Mouse (Mus musculus) limb, embryonic 14.5 days (tissue): Measurements from ENCODE around the gene Zfp113. TPM values are rescaled to one million over a fixed set of nuclear protein-coding genes. Genes with fewer than 3 reads are reported as not detected.

Source experiments
- ATAC-seq: fragments of 200-750 bp; cut with Nextera tagmentation; 2 replicates; pipeline ENCODE4 v1.8.0; 2017; ENCODE audit warnings: low read depth, moderate number of reproducible peaks, moderate TSS enrichment; ENCODE audit not compliant: low FRiP score
- DNase-seq: peaks from one replicate; pipeline ENCODE4 v3.0.0-alpha.2; 2015; ENCODE audit warnings: low spot score
- H3K27ac ChIP-seq: fragments of 300-500 bp; sonication (generic); replicated peaks from 2 replicates; pipeline ENCODE4 v1.5.1; 2014; ENCODE audit warnings: low read depth, mild to moderate bottlenecking, low read length, moderate library complexity, mixed read lengths
- H3K27me3 ChIP-seq: fragments of 300-500 bp; sonication (generic); 2 replicates; pipeline ENCODE4 v1.6.1; 2014; ENCODE audit warnings: low read length, mixed read lengths; ENCODE audit not compliant: control insufficient read depth, insufficient read depth
- H3K36me3 ChIP-seq: fragments of 300-500 bp; sonication (generic); 2 replicates; pipeline ENCODE4 v1.6.1; 2014; ENCODE audit warnings: mild to moderate bottlenecking, low read length, moderate library complexity, mixed read lengths; ENCODE audit not compliant: control insufficient read depth, insufficient read depth
- H3K4me1 ChIP-seq: fragments of 300-500 bp; sonication (generic); 2 replicates; pipeline ENCODE4 v1.6.1; 2014; ENCODE audit warnings: antibody characterized with exemption, low read length, mixed read lengths; ENCODE audit not compliant: control insufficient read depth, insufficient read depth
- H3K4me2 ChIP-seq: fragments of 300-500 bp; sonication (generic); replicated peaks from 2 replicates; pipeline ENCODE4 v1.6.1; 2014; ENCODE audit warnings: low read depth, mild to moderate bottlenecking, low read length, moderate library complexity; ENCODE audit not compliant: severe bottlenecking
- H3K4me3 ChIP-seq: fragments of 300-500 bp; sonication (generic); replicated peaks from 2 replicates; pipeline ENCODE4 v1.5.1; 2014; ENCODE audit warnings: low read length
- H3K9ac ChIP-seq: fragments of 300-500 bp; sonication (generic); 2 replicates; pipeline ENCODE4 v1.6.1; 2014; ENCODE audit warnings: mild to moderate bottlenecking, low read depth, low read length, moderate library complexity; ENCODE audit not compliant: severe bottlenecking
- H3K9me3 ChIP-seq: fragments of 300-500 bp; sonication (generic); 2 replicates; pipeline ENCODE4 v1.6.1; 2016; ENCODE audit warnings: low read length; ENCODE audit not compliant: control insufficient read depth
- POLR2A ChIP-seq: fragments of 200-500 bp; IDR thresholded peaks from 2 replicates; pipeline ENCODE4 v1.8.0; 2012; ENCODE audit warnings: inconsistent platforms, mild to moderate bottlenecking, moderate library complexity, borderline replicate concordance; ENCODE audit not compliant: insufficient read depth, insufficient read length; ENCODE audit errors: extremely low read depth
- WGBS: fragments of 180-500 bp; shearing (Covaris S2); extraction: QIAGEN DNeasy Blood & Tissue Kit; methylation state at CpG from one replicate; pipeline ENCODE4 v1.1.7; 2014; 5-methylcytosine and 5-hydroxymethylcytosine counted together
- polyA plus RNA-seq, 2 experiments: library from polyadenylated mRNA; depleted of rRNA in 1 of 2; stranded (reverse) in 1 of 2; unstranded in 1 of 2; fragments of >200 nt; fragmentation: Nextera tagmentation in 1 of 2; extraction: Ambion mirVana in 1 of 2; gene quantifications; 2 replicates each; pipeline versions ENCODE4 v1.2.1 to v1.2.3; 2012 to 2014

Gene Zfp113
- polyA plus RNA-seq, 2 experiments: 5.2 to 11.3 TPM

DNA sequence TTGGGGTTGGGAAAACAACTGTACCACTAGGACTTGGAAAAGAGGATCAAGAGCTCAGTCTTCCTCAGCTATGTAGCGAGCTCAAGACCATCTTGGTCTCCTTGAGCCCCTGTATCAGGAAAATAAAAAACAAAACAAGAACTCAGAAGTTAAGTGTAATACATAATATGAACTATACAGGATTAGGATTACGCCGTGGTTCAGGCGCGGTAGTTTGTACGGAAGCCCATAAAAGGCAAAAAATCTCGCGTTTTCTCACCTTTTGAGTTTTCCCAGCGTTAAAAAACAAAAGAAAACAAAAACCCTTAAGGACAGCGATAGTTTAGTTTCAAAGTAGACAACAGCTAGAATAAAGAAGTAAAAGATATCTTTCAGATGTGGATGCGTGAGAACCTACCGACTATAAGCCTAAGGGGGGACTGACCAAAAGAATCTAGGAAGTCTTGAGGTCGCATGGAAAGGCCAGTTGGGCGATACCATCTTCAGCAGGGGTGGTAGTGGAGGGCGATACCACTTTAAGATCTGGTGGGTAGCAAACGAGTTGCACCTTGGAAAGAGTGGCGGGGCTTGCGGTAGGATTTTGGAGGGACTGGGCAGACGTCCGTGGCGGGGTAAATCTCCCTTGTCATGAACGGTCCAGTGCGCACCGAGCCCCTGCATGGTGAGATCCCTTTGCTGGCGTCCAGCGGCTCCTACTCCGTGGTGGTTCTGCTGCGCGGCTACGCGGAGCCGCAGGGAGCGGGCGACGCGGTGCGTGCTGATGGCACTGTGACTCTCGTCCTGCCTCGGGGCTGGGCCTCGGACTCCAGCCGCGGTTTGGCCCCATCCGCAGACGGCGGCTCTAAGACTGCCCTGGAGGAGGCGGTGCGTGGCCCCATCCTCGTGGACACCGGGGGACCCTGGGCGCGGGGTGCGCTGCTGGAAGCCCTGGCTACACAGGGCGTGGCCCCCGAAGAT, 38.5 kb upstream of the Zfp113 start, which contains the start of gene Mblac1:
Gene Mblac1 (plus strand): TSS at position 544 of the 957 bp plus-strand sequence.
- H3K9ac ChIP-seq: peak within 1 kb of the TSS; percentile 91
- H3K27ac ChIP-seq: peak within 1 kb of the TSS; percentile 85
- peaks cover 11% of the 10 kb centered on the region; the same call in 1 of the 2 replicates for H3K4me1 ChIP-seq
- ATAC-seq (peak; percentile 76), DNase-seq (peak; percentile 86)
- no peak for TF ChIP-seq POLR2A
- H3K36me3 ChIP-seq: peaks cover 30% of the 10 kb centered on the region
- H3K9me3 ChIP-seq: no peaks in the 10 kb centered on the region
- 7% methylated on average over 44 of the region's 54 CpGs for WGBS
- H3K4me3 ChIP-seq: peak within 1 kb of the TSS; percentile 74
- H3K4me2 ChIP-seq: peak within 1 kb of the TSS; percentile 92
- H3K27me3 ChIP-seq: no peaks in the 10 kb centered on the region

GRCm38 (mm10) chr5:138187661-138188306, 32.2 kb upstream of the Zfp113 start:
- Histone ChIP-seq H3K4me3 (peak overlapping the region; percentile 52), H3K9me3 (no peaks in the 10 kb centered on the region), H3K9ac (peak overlapping the region; percentile 85), H3K4me2 (peak overlapping the region; percentile 84), H3K36me3 (peaks cover 42% of the 10 kb centered on the region), H3K27ac (no peak overlapping the region; the same call in 1 of the 2 replicates), H3K4me1 (peaks cover 13% of the 10 kb centered on the region), H3K27me3 (no peaks in the 10 kb centered on the region)
- DNase-seq (peak; percentile 89), ATAC-seq (peak; percentile 79)
- 0% methylated on average over 10 of the region's 10 CpGs for WGBS
- TF ChIP-seq POLR2A: no peak

DNA sequence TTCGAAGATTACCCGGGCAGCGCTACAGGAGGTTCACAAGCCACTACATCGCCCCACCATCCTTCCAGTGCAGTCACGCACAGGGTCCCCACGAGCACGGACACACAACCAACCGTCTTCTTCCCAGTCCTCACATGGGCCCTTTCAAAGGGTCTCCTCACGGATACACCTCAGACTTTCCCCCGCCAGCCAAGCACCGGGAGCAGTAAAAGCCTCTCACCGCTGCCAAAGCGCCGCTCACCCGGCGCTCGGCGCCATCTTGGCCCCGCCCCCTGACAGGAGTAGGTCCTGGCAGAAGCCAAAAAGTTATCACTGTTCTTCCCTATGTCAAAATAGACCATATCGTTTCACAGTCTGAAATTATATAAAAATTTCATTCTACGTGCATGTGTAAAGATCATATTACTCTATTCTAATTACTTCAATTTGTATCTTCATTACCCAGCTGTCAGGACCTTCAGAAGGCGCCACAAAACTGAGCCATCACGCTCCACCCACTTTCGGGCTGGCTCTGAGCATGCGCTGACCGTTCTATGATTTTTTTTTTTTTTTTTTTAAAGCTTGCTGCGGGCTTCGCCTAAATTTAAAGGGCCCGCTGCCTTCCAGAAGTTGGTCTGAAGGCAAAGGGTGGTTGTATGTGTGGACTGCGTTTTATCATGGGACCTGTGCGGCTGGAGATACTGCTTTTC, 31.6 kb upstream of the Zfp113 start, which contains the start of the genes Taf6 and Cnpy4:
Gene Taf6 (minus strand): TSS at position 502 of the 689 bp plus-strand sequence.
Gene Cnpy4 (plus strand): TSS at position 536 of the 689 bp plus-strand sequence.
- H3K4me3 ChIP-seq: peak within 1 kb of the TSS; percentile 52
- peak; percentile 88 for ATAC-seq
- under 1% methylated on average over 30 of the region's 31 CpGs for WGBS
- peak; percentile 92 for DNase-seq
- peak within 1 kb of the TSS; percentile 84 for H3K4me2 ChIP-seq
- no peaks in the 10 kb centered on the region for H3K9me3 ChIP-seq
- peak; percentile 99 for TF ChIP-seq POLR2A
- peaks cover 42% of the 10 kb centered on the region for H3K36me3 ChIP-seq
- H3K27me3 ChIP-seq: no peaks in the 10 kb centered on the region
- peak within 1 kb of the TSS; percentile 67 for H3K27ac ChIP-seq
- H3K4me1 ChIP-seq: peaks cover 13% of the 10 kb centered on the region
- H3K9ac ChIP-seq: peak within 1 kb of the TSS; percentile 85

DNA sequence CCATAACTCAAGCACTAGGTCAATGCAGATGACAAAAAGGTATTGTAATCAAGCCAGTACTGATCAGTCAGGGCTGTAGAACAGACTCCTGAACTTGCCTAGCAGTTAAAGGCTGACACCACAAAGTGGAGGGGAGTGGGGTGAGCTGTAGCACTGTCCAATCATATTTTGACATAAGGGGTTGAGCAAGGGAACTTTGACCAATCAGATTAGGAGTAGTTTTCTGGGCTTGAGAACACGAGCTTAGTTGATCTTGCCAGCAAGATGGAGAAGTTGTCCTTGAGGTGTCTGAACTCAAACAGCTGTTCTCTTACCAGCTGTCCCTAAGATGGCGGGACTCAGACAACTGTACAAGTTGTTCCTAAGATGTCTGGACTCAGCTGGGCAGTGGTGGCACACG, 17.7 kb upstream of the Zfp113 start:
- Histone ChIP-seq H3K4me1 (peaks cover 16% of the 10 kb centered on the region), H3K36me3 (peaks cover 59% of the 10 kb centered on the region), H3K4me2 (peak overlapping the region; percentile 74), H3K9me3 (no peaks in the 10 kb centered on the region), H3K27ac (no peak overlapping the region), H3K9ac (no peak overlapping the region), H3K27me3 (no peaks in the 10 kb centered on the region), H3K4me3 (peak overlapping the region; percentile 68)
- TF ChIP-seq POLR2A: no peak
- no peak for DNase-seq
- no peak for ATAC-seq
- 76% methylated on average over 3 of the region's 3 CpGs for WGBS
